Mouse (Mus musculus) lung, embryonic 14.5 days (tissue): ENCODE data around the gene Rab27a. TPM values are rescaled to one million over a fixed set of nuclear protein-coding genes. Genes with fewer than 3 reads are reported as not detected.

Experiments
- ATAC-seq: fragments of 200-750 bp; cut with Nextera tagmentation; 2 replicates; pipeline ENCODE4 v1.8.0; 2017; ENCODE audit warnings: mild to moderate bottlenecking, moderate TSS enrichment, moderate library complexity; ENCODE audit not compliant: insufficient read depth
- DNase-seq: peaks from one replicate; pipeline ENCODE4 v3.0.0-alpha.2; 2015
- H3K27ac ChIP-seq: fragments of 300-500 bp; sonication (generic); 2 replicates; pipeline ENCODE4 v1.5.1; 2014; ENCODE audit warnings: low read depth, mild to moderate bottlenecking, moderate library complexity
- H3K27me3 ChIP-seq: fragments of 300-500 bp; sonication (generic); 2 replicates; pipeline ENCODE4 v1.6.1; 2014; ENCODE audit warnings: low read length, control low read depth; ENCODE audit not compliant: insufficient read depth
- H3K36me3 ChIP-seq: fragments of 300-500 bp; sonication (generic); 2 replicates; pipeline ENCODE4 v1.6.1; 2014; ENCODE audit warnings: control low read depth; ENCODE audit not compliant: insufficient read depth
- H3K4me1 ChIP-seq: fragments of 300-500 bp; sonication (generic); 2 replicates; pipeline ENCODE4 v1.6.1; 2014; ENCODE audit warnings: antibody characterized with exemption, control low read depth; ENCODE audit not compliant: insufficient read depth
- H3K4me2 ChIP-seq: fragments of 300-500 bp; sonication (generic); 2 replicates; pipeline ENCODE4 v1.6.1; 2014; ENCODE audit warnings: mild to moderate bottlenecking
- H3K4me3 ChIP-seq: fragments of 300-500 bp; sonication (generic); 2 replicates; pipeline ENCODE4 v1.5.1; 2014; ENCODE audit warnings: low read depth, low read length
- H3K9ac ChIP-seq: fragments of 300-500 bp; sonication (generic); 2 replicates; pipeline ENCODE4 v1.6.1; 2014
- H3K9me3 ChIP-seq: fragments of 300-500 bp; sonication (generic); 2 replicates; pipeline ENCODE4 v1.6.1; 2016; ENCODE audit warnings: low read depth, low read length, control low read depth
- CTCF ChIP-seq: IDR thresholded peaks from 2 replicates; pipeline ENCODE4 v1.5.1; 2016; ENCODE audit warnings: antibody characterized with exemption, low read depth
- WGBS: fragments of 180-500 bp; shearing (Covaris S2); extraction: QIAGEN DNeasy Blood & Tissue Kit; methylation state at CpG from one replicate; pipeline ENCODE4 v1.1.7; 2014; 5-methylcytosine and 5-hydroxymethylcytosine counted together
- polyA plus RNA-seq: library from polyadenylated mRNA; unstranded; fragments of >200 nt; fragmentation: Nextera tagmentation; extraction: Ambion mirVana; gene quantifications from 2 replicates; pipeline ENCODE4 v1.2.1, GENCODE M21; 2014

The Rab27a gene
- polyA plus RNA-seq, 1 experiment from 2014 or later, result 1.8 TPM

GRCm38 (mm10) chr9:73045204-73045603 lies 550 bp downstream of the Rab27a start:
- 10% methylated on average over 7 of the region's 7 CpGs for WGBS
- H3K4me3 ChIP-seq, result peak overlapping the region; percentile 48
- DNase-seq, result peak; percentile 13

GRCm38 (mm10) chr9:73045711-73046110 lies 1.1 kb downstream of the Rab27a start:
- no peak for ATAC-seq

More at GRCm38 (mm10) chr9:73045204-73045603, 550 bp downstream of the Rab27a start:
- Histone ChIP-seq H3K4me1 (0 out of 2 replicates have a peak, but pooled peaks cover 5% of the 10 kb centered on the region), H3K4me2 (peak overlapping the region; percentile 94), H3K9me3 (no peaks in the 10 kb centered on the region), H3K9ac (peak overlapping the region; percentile 61), H3K27ac (no peak overlapping the region), H3K36me3 (no peaks in the 10 kb centered on the region), H3K27me3 (no peaks in the 10 kb centered on the region)
- TF ChIP-seq CTCF, result no peak
- ATAC-seq, result 0 out of 2 replicates have a peak, but pooled peaks have one; percentile 12

GRCm38 (mm10) chr9:73047906-73048305 lies 3.3 kb downstream of the Rab27a start:
- Histone ChIP-seq H3K9me3 (no peaks in the 10 kb centered on the region), H3K27me3 (no peaks in the 10 kb centered on the region), H3K4me3 (no peak overlapping the region), H3K4me1 (0 out of 2 replicates have a peak, but pooled peaks cover 5% of the 10 kb centered on the region), H3K36me3 (no peaks in the 10 kb centered on the region), H3K27ac (no peak overlapping the region), H3K4me2 (no peak overlapping the region), H3K9ac (no peak overlapping the region)
- ATAC-seq (no peak), DNase-seq (no peak)
- 85% methylated on average over 2 of the region's 2 CpGs for WGBS
- no peak for TF ChIP-seq CTCF

More at GRCm38 (mm10) chr9:73045711-73046110, 1.1 kb downstream of the Rab27a start:
- Histone ChIP-seq H3K4me2 (peak overlapping the region; percentile 94), H3K36me3 (no peaks in the 10 kb centered on the region), H3K27ac (no peak overlapping the region), H3K4me1 (0 out of 2 replicates have a peak, but pooled peaks cover 5% of the 10 kb centered on the region), H3K27me3 (no peaks in the 10 kb centered on the region), H3K4me3 (peak overlapping the region; percentile 48; the same call in 1 of the 2 replicates), H3K9me3 (no peaks in the 10 kb centered on the region), H3K9ac (0 out of 2 replicates have a peak overlapping the region, but pooled peaks have one; percentile 61)
- WGBS, result 73% methylated on average over 10 of the region's 10 CpGs
- DNase-seq, result no peak
- no peak for TF ChIP-seq CTCF

- Histone ChIP-seq H3K4me3 (no peak overlapping the region), H3K4me1 (0 out of 2 replicates have a peak, but pooled peaks cover 5% of the 10 kb centered on the region), H3K4me2 (no peak overlapping the region), H3K36me3 (no peaks in the 10 kb centered on the region), H3K9ac (no peak overlapping the region), H3K9me3 (no peaks in the 10 kb centered on the region), H3K27ac (no peak overlapping the region), H3K27me3 (no peaks in the 10 kb centered on the region)
- 13% methylated on average over 4 of the region's 4 CpGs for WGBS
- no peak for TF ChIP-seq CTCF
- DNase-seq (no peak), ATAC-seq (no peak)
These were observed 4.3 kb downstream of the Rab27a start for GRCm38 (mm10) chr9:73048927-73049326.

GRCm38 (mm10) chr9:73049833-73050232 lies 5.2 kb downstream of the Rab27a start:
- Histone ChIP-seq H3K27me3 (no peaks in the 10 kb centered on the region), H3K4me2 (no peak overlapping the region), H3K4me1 (0 out of 2 replicates have a peak, but pooled peaks cover 4% of the 10 kb centered on the region), H3K36me3 (no peaks in the 10 kb centered on the region), H3K27ac (no peak overlapping the region), H3K9ac (no peak overlapping the region), H3K4me3 (no peak overlapping the region), H3K9me3 (no peaks in the 10 kb centered on the region)
- ATAC-seq (peak; percentile 43; the same call in 1 of the 2 replicates), DNase-seq (peak; percentile 71)
- no peak for TF ChIP-seq CTCF
- WGBS, result 26% methylated on average over 5 of the region's 5 CpGs

- Histone ChIP-seq H3K27ac (no peak overlapping the region), H3K4me2 (no peak overlapping the region), H3K36me3 (no peaks in the 10 kb centered on the region), H3K9me3 (no peaks in the 10 kb centered on the region), H3K4me1 (no peaks in the 10 kb centered on the region), H3K9ac (no peak overlapping the region), H3K4me3 (no peak overlapping the region), H3K27me3 (no peaks in the 10 kb centered on the region)
- no peak for ATAC-seq
- no peak for TF ChIP-seq CTCF
- no peak for DNase-seq
- 62% methylated on average over 8 of the region's 8 CpGs for WGBS
These were observed 6.0 kb downstream of the Rab27a start for GRCm38 (mm10) chr9:73050606-73051005.

- H3K4me2 ChIP-seq, result no peak overlapping the region
- H3K27ac ChIP-seq, result no peak overlapping the region
- no peak for DNase-seq
- 39% methylated on average over 10 of the region's 10 CpGs for WGBS
- no peaks in the 10 kb centered on the region for H3K36me3 ChIP-seq
- H3K4me1 ChIP-seq, result no peaks in the 10 kb centered on the region
- no peaks in the 10 kb centered on the region for H3K9me3 ChIP-seq
- no peak overlapping the region for H3K4me3 ChIP-seq
- TF ChIP-seq CTCF, result no peak
- H3K27me3 ChIP-seq, result no peaks in the 10 kb centered on the region
- H3K9ac ChIP-seq, result no peak overlapping the region
- ATAC-seq, result no peak
These were observed 10.8 kb downstream of the Rab27a start for GRCm38 (mm10) chr9:73055441-73055911.
